Mouse (Mus musculus): ENCODE data around the gene Nfxl1.

DNA sequence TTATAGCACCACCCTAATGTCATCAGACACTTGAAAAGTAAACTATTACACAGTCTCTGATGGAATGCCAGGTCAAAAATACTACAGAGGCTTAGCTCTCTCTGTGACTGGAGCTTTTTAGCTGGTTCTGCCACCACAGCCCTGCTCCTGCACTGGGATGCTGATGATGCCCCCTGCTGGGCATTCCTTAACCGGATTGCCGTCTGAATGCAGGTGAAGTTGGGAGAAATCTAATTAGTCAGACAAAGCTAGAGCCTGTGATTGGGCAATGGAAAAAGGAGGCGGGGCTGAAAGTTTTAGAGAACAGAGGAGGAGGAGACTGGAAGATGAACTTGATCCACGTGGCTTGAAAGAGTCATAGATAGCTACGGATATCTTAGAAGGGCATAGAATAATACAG lies 41.5 kb upstream of the Nfxl1 start:
- TF ChIP-seq TAL1 (IDR thresholded peaks at IDR 0.05; ENCODE audit: low read length) (no peak), GATA1 (IDR thresholded peaks at IDR 0.05; ENCODE audit: low read length) (no peak)

Measured in erythroblast, embryonic 14.5 days (primary cell).